Mouse (Mus musculus): ENCODE data around the gene Riox1. TPM values are rescaled to one million over a fixed set of nuclear protein-coding genes. Genes with fewer than 3 reads are reported as not detected.
"Not testable (repeated sequence)": the region's sequence is repeated elsewhere in the genome, so short reads cannot be mapped to it uniquely, and the experiment has no call there.

The Riox1 gene
- polyA plus RNA-seq, 1 experiment from 2014 or later, result 7.9 TPM

GRCm38 (mm10) chr12:83925160-83925703 lies 25.2 kb upstream of the Riox1 start:
- Histone ChIP-seq H3K9ac (no peak overlapping the region), H3K27ac (0 out of 2 replicates have a peak overlapping the region, but pooled peaks have one; percentile 8), H3K36me3 (no peaks in the 10 kb centered on the region), H3K4me2 (peak overlapping the region; percentile 36), H3K4me3 (no peak overlapping the region), H3K27me3 (no peaks in the 10 kb centered on the region), H3K4me1 (replicated peaks) (peaks cover 45% of the 10 kb centered on the region), H3K9me3 (replicated peaks) (no peaks in the 10 kb centered on the region)
- no peak for ATAC-seq (replicated peaks; ENCODE audit: insufficient number of reproducible peaks, insufficient read depth, low FRiP score, low read depth)
- 42% methylated on average over 7 of the region's 7 CpGs for WGBS

DNA sequence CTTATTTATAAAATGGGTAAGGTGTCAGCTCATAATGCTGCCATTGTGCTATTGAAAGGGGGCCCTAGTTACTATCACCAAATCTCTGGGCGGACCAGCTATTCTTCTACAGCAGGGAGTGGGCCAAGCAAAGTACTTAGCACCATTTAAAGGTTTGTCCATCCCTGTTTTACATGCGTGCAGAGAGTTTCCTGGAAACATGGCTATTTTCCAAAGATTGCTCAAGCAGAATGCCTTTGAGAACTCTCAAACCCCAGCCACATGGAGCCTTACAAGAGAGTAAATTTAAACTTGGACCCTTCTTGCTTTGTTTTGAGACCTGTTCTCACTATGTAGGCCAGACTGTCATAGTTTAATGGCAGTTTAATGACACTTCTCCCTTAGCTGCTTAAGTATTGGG lies 24.3 kb upstream of the Riox1 start:
- no peak overlapping the region for H3K27ac ChIP-seq

DNA sequence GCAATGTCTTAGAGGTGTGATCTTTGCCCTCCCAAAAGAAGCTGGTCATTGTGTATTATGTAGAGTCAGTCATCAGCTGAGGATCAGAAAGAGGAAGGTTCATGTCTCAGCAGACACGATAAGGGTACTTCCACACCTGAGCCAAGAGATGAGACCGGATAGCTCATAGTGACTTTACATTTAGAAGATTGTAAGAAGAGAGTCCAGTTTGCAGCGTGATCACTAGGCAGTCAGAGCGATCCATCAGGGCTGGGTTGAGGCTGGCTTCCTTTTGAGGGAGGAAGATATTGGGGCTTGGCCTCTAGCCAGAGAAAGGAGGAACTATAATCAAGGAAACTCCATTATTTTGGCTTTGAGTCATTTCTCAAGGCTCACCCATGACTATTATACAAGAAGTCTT lies 22.7 kb upstream of the Riox1 start:
- H3K27me3 ChIP-seq, result no peaks in the 10 kb centered on the region
- 57% methylated on average over 4 of the region's 4 CpGs for WGBS
- 0 out of 2 replicates have a peak overlapping the region, but pooled peaks have one; percentile 49 for H3K27ac ChIP-seq
- no peaks in the 10 kb centered on the region for H3K36me3 ChIP-seq
- H3K9me3 ChIP-seq (replicated peaks), result no peaks in the 10 kb centered on the region
- no peak for ATAC-seq (replicated peaks; ENCODE audit: insufficient number of reproducible peaks, insufficient read depth, low FRiP score, low read depth)
- H3K4me3 ChIP-seq, result no peak overlapping the region
- no peak overlapping the region for H3K9ac ChIP-seq
- H3K4me1 ChIP-seq (replicated peaks), result peaks cover 39% of the 10 kb centered on the region
- no peak overlapping the region for H3K4me2 ChIP-seq

More for the DNA sequence above, 24.3 kb upstream of the Riox1 start:
- Histone ChIP-seq H3K27me3 (no peaks in the 10 kb centered on the region), H3K9me3 (replicated peaks) (no peaks in the 10 kb centered on the region), H3K4me2 (no peak overlapping the region), H3K36me3 (no peaks in the 10 kb centered on the region), H3K9ac (no peak overlapping the region), H3K4me1 (replicated peaks) (peaks cover 40% of the 10 kb centered on the region), H3K4me3 (no peak overlapping the region)
- ATAC-seq (replicated peaks; ENCODE audit: insufficient number of reproducible peaks, insufficient read depth, low FRiP score, low read depth), result no peak
- WGBS, result 64% methylated on average over 2 of the region's 2 CpGs

GRCm38 (mm10) chr12:83929186-83929804 lies 21.1 kb upstream of the Riox1 start:
- Histone ChIP-seq H3K27me3 (no peaks in the 10 kb centered on the region), H3K4me2 (no peak overlapping the region), H3K9me3 (replicated peaks) (no peaks in the 10 kb centered on the region), H3K27ac (peak overlapping the region; percentile 60), H3K4me3 (no peak overlapping the region), H3K36me3 (no peaks in the 10 kb centered on the region), H3K9ac (no peak overlapping the region), H3K4me1 (replicated peaks) (peaks cover 26% of the 10 kb centered on the region)
- ATAC-seq (replicated peaks; ENCODE audit: insufficient number of reproducible peaks, insufficient read depth, low FRiP score, low read depth), result 0 out of 2 replicates have a peak, but pooled peaks have one; percentile 31
- WGBS, result 21% methylated on average over 2 of the region's 2 CpGs

GRCm38 (mm10) chr12:83937600-83937999 lies 12.8 kb upstream of the Riox1 start:
- 53% methylated on average over 10 of the region's 10 CpGs for WGBS
- H3K9ac ChIP-seq, result no peak overlapping the region
- H3K36me3 ChIP-seq, result no peaks in the 10 kb centered on the region
- H3K27ac ChIP-seq, result no peak overlapping the region
- no peaks in the 10 kb centered on the region; the same call in 1 of the 2 replicates for H3K4me1 ChIP-seq (replicated peaks)
- no peaks in the 10 kb centered on the region for H3K9me3 ChIP-seq (replicated peaks)
- no peak overlapping the region for H3K4me2 ChIP-seq
- no peak overlapping the region for H3K4me3 ChIP-seq
- H3K27me3 ChIP-seq, result no peaks in the 10 kb centered on the region
- no peak for ATAC-seq (replicated peaks; ENCODE audit: insufficient number of reproducible peaks, insufficient read depth, low FRiP score, low read depth)

GRCm38 (mm10) chr12:83938592-83938991 lies 11.8 kb upstream of the Riox1 start:
- not testable (repeated sequence) for H3K27me3 ChIP-seq; H3K4me2 ChIP-seq; H3K4me3 ChIP-seq; H3K27ac ChIP-seq; ATAC-seq (replicated peaks; ENCODE audit: insufficient number of reproducible peaks, insufficient read depth, low FRiP score, low read depth); H3K9me3 ChIP-seq (replicated peaks); H3K4me1 ChIP-seq (replicated peaks); H3K9ac ChIP-seq; H3K36me3 ChIP-seq
- WGBS, result 20% methylated on average over 1 of the region's 1 CpGs

DNA sequence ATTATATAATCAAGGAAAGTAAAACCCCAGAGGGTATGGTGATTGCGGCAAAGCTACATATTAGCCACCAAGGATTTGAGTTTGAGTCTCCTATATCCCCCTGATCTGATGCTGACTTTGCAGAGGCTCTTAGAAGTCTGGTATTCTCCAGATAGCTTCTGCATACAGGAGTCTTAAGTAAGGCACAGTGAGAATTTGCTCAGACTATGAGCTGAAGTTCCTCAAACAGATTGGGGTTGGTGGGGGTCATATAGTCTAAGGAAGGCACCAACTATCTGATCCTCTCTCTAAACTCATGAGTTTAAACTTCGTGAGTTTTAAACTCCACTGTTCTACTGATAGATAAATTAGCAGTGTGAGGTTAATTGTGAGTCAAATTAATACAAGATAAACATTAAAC lies 11.1 kb upstream of the Riox1 start:
- no peaks in the 10 kb centered on the region for H3K9me3 ChIP-seq (replicated peaks)
- H3K4me1 ChIP-seq (replicated peaks), result no peaks in the 10 kb centered on the region; the same call in 1 of the 2 replicates
- H3K36me3 ChIP-seq, result no peaks in the 10 kb centered on the region
- H3K27ac ChIP-seq, result no peak overlapping the region
- WGBS, result 77% methylated on average over 2 of the region's 2 CpGs
- H3K4me2 ChIP-seq, result no peak overlapping the region
- no peak for ATAC-seq (replicated peaks; ENCODE audit: insufficient number of reproducible peaks, insufficient read depth, low FRiP score, low read depth)
- H3K4me3 ChIP-seq, result no peak overlapping the region
- no peaks in the 10 kb centered on the region for H3K27me3 ChIP-seq
- no peak overlapping the region for H3K9ac ChIP-seq

DNA sequence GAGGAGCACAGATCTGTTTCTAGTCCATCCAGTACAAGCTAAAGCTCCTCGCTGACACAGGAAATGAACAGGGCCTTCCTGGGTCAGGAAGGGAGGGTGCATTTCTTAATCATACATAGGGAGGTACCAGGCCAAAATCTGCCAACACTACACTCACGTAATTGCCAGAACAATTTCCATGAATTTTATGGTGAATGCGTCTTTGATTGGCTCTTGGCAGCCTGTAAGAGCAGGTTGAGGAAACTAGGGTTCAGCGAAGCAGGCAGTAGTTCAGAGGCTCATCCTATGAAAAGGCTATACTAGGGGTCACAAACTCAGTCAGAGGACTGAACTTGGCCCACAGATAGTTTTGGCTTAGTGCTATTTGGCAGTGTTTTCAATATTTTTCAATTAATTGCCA lies 10.4 kb upstream of the Riox1 start:
- no peak overlapping the region for H3K4me3 ChIP-seq
- WGBS, result 61% methylated on average over 4 of the region's 4 CpGs
- H3K27me3 ChIP-seq, result no peaks in the 10 kb centered on the region
- no peak for ATAC-seq (replicated peaks; ENCODE audit: insufficient number of reproducible peaks, insufficient read depth, low FRiP score, low read depth)
- no peaks in the 10 kb centered on the region; the same call in 1 of the 2 replicates for H3K4me1 ChIP-seq (replicated peaks)
- H3K9ac ChIP-seq, result no peak overlapping the region
- H3K9me3 ChIP-seq (replicated peaks), result no peaks in the 10 kb centered on the region
- no peaks in the 10 kb centered on the region for H3K36me3 ChIP-seq
- no peak overlapping the region for H3K4me2 ChIP-seq
- no peak overlapping the region for H3K27ac ChIP-seq

- Histone ChIP-seq H3K36me3 (no peaks in the 10 kb centered on the region), H3K4me3 (no peak overlapping the region), H3K4me1 (replicated peaks) (no peaks in the 10 kb centered on the region; the same call in 1 of the 2 replicates), H3K27ac (no peak overlapping the region), H3K9ac (no peak overlapping the region), H3K9me3 (replicated peaks) (no peaks in the 10 kb centered on the region), H3K4me2 (no peak overlapping the region), H3K27me3 (no peaks in the 10 kb centered on the region)
- WGBS, result 58% methylated on average over 3 of the region's 3 CpGs
- no peak for ATAC-seq (replicated peaks; ENCODE audit: insufficient number of reproducible peaks, insufficient read depth, low FRiP score, low read depth)
These were observed 8.5 kb upstream of the Riox1 start for GRCm38 (mm10) chr12:83941938-83942337.

DNA sequence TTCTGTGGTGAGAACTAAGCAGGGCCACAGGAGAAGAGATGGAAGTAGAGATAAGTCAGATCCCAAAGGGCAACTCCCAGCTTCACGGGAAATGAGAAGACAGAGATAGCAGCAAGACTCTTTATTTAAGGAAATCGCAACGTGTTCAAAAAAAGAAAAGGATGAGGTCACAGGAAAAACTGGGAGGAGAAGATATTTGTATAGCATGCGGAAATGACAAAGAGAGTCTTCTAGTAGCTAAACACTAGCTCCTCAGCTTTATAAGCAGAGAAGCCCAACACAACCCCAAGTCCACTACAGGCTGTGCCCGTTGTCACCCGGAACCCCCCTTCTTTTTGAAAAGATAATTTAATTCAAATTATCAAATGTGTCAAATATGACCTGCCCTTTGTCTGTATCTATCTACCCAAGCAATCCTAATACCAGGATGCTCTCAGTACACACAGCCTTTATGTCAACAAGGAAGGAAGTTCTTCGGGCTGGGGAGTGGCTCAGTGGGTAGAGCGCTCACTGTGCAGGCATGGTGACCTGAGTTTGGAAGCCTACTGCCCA lies 3.1 kb upstream of the Riox1 start:
- Histone ChIP-seq H3K27me3 (no peaks in the 10 kb centered on the region), H3K4me2 (no peak overlapping the region), H3K36me3 (no peaks in the 10 kb centered on the region), H3K27ac (peak overlapping the region; percentile 73), H3K4me1 (replicated peaks) (peaks cover 14% of the 10 kb centered on the region), H3K4me3 (no peak overlapping the region), H3K9ac (no peak overlapping the region), H3K9me3 (replicated peaks) (no peaks in the 10 kb centered on the region)
- 54% methylated on average over 8 of the region's 8 CpGs for WGBS
- ATAC-seq (replicated peaks; ENCODE audit: insufficient number of reproducible peaks, insufficient read depth, low FRiP score, low read depth), result no peak

- peaks cover 27% of the 10 kb centered on the region for H3K4me1 ChIP-seq (replicated peaks)
- no peaks in the 10 kb centered on the region for H3K9me3 ChIP-seq (replicated peaks)
- ATAC-seq (replicated peaks; ENCODE audit: insufficient number of reproducible peaks, insufficient read depth, low FRiP score, low read depth), result no peak
- H3K4me3 ChIP-seq, result no peak overlapping the region
- whole genome bisulfite sequencing, result 56% methylated on average over 4 of the region's 4 CpGs
- H3K4me2 ChIP-seq, result no peak overlapping the region
- no peaks in the 10 kb centered on the region for H3K36me3 ChIP-seq
- H3K27me3 ChIP-seq, result no peaks in the 10 kb centered on the region
- no peak overlapping the region for H3K9ac ChIP-seq
- no peak overlapping the region for H3K27ac ChIP-seq
These were observed 1.4 kb upstream of the Riox1 start for GRCm38 (mm10) chr12:83949043-83949442.
